Mouse (Mus musculus) olfactory bulb, adult 2 months (tissue): Measurements from ENCODE around the gene Ctnna2.

ENCODE experiments used
- CTCF ChIP-seq: fragments of 200-500 bp; IDR thresholded peaks from 2 replicates; pipeline ENCODE4 v1.5.1; 2012; ENCODE audit warnings: low read depth, mild to moderate bottlenecking, low read length, moderate library complexity; ENCODE audit not compliant: insufficient read depth
- POLR2A ChIP-seq: fragments of 200-500 bp; IDR thresholded peaks from 2 replicates; pipeline ENCODE4 v1.6.1; 2012; ENCODE audit warnings: mild to moderate bottlenecking, low read depth, low read length, moderate library complexity; ENCODE audit not compliant: insufficient read depth

DNA sequence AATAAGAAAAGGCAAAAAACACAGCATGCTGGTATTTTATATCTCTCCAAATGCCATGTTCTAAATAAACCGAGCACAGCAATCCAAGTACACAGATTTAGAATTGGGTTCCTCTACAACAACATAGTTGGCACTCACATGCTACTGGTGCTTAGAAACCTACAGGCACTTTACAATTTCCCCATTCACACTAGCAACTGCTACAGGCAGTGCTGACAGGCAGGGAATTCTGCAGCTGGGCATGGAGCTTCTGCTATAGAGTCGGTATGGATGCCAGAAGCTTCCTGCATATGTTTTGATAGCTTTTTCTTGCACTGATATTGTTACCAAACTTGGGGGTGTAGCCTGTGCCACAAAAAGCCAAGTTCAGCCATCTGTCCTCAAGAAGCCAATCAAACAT, 131.8 kb downstream of the Ctnna2 start:
- TF ChIP-seq POLR2A, result no peak
- TF ChIP-seq CTCF, result no peak
